Mouse (Mus musculus) lung, postnatal 36 days (tissue): Measurements from ENCODE around the gene Pebp1.

Source experiments
- DNase-seq: peaks from one replicate; pipeline ENCODE4 v3.0.0; 2022; ENCODE audit warnings: mixed read lengths

Pebp1 gene

DNA sequence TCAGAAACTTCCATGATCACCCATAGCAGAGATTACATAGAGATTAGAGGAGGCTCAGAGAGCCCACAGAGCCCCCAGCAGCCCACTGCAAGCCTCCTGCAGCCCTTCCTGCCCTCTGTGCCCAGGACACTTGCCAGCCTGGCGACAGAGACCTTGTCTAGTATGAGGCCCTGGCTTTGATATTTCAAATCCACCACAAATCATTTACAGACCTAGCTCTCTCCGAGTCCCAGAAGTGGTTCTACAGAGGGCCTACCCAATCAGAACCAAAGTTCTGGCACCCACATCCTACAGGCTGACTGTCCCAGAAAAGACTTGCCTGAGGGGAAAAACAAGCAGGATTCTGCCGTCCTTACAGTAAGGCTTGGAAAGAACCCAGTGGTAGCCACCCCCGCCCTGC lies 2.2 kb downstream of the Pebp1 start:
- DNase-seq, result no peak

DNA sequence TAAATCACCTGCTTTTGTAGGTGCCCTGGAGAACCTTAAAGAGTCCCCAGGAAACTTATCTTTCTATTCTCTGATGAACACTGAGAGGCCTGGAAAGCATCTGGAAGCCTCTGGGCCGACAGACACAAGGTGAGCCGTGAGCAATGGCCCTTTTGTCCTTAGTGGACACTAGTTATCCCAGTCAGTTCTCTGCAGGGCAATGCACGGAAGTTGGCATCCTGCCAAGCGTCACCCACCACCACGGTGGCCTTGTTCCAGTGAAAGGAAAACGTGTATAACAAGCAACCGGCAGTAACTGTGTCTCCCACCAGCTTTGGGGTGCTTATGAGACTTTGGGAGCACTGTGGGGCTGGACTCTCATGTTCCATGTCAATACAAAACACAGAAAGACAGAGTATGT lies 2.7 kb downstream of the Pebp1 start:
- DNase-seq, result no peak

DNA sequence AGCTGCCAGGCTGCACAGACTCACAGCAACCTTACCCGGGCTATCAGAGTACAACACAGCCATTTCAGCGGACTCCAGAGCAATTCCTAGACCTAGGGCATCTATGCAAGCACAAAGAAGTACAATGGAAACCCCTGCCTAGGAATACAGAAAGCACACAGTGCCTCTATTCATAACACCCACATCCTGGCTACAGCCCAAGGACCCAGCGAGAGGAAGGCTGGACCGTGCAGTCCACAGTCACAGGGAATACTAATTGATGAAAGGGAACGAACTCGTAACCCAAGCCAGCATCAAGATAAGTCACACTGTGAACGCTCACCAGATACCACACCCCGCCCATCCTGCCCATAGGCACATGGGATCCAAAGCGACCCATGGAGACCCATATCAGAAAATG lies 3.4 kb downstream of the Pebp1 start:
- no peak for DNase-seq

DNA sequence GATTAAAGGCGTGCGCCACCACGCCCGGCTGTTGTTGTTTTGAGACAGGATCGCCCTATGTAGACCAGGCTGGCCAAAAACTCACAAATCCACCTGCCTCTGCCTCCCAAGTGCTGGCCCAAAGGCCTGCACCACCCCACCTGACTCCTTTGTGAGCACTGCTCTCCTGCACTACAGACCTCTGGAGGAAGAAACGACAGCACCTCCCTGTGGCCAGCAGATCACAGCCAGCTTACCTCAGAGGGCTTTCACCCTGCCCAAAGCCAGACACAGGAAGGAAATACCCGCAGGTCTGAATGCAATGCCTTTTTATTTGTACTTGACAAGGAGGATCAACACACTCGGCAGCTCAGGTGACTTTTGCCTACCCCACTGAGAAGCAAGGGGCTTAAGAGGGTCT lies 5.1 kb downstream of the Pebp1 start:
- no peak for DNase-seq

DNA sequence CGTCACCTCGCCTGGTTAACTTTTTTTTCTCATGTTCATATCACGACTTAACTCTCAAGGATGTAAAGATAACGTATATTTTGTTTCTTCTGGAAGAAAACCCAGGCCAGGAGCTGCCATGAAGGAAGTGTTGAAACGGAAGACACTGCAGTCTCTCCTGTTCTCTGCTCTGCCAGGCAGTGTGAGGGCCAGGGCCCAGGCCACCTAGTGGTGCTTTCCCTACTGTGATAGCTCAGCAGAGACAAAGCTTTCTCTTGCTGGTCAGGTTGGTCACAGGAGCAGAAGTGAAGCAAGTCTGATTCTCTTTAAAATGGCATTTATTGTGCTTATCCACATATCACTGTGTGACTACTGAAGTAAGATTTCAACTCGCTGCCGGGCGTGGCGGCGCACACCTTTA lies 5.9 kb downstream of the Pebp1 start:
- no peak for DNase-seq

DNA sequence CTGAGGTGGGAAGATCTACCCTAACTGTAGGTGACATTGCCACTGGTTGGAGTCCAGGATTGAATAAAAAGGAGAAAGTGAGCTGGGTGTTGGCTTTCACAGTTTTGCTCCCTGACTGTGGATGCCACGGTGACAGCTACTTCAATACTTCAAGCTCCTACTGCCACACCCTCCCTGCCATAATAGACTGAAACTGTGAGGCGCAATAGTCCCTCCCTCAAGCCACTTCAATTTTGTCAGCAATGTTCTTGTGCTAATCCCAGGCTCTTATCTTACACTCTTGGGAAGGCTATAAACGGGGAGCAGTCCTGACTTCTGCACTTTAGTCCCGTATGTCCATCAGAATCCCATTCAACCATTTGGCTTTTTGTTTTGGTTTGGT lies 7.8 kb downstream of the Pebp1 start:
- DNase-seq, result peak; percentile 61

DNA sequence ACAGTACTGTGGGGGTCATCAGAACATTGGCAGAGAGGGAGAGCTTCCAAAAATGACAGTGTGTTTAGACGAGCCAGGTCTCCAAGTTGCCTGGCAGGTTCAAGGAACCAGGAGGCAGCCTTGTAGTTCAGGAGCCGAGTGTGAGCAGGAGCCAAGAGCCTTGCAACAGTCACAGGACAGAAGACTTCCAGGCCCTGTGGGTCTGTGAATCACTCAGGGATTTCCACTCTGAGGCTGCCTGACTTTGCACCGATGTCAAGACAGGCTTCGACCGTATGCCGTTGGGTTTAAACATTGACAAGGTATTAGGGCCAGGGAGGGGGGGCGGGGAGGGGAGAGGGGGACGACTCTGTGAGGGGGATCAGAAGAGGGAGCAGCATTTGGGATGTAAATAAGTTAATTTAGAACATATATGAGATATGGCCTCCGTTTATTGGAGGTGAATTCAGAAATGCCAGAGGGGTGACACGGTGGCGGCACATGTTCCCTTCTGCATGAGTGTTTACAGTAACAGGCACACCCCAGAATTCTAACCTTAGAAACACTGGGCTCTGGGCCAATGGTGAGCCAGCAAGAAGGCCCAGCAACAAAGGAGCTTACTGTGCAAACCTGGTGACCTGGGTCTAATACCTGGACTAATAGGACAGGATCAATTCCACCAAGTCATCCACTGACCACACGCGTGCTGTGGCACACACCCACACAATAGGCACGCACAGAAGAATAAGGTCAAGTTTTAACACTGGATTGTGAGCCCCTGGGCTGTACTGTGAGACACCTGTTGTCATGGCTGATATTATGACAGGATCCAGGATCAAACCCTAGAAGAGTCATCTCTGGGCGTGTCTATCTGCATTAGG lies 8.4 kb downstream of the Pebp1 start:
- DNase-seq, result peak; percentile 85

DNA sequence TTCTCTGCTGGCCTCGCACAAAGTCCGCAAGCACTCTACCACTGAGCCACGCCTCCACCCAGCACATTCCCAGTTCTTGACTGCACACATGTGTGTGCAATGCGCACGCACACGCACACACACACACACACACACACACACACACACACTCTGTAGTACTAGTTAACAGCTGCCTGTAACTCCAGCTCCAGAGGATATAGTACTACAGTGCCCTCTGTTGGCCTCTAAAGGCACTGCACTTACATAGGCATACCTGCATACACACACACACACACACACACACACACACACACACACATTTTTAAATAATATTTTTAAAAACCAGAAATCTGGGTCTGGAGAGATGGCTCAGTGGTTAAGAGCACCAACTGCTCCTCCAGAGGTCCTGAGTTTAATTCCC lies 9.6 kb downstream of the Pebp1 start:
- DNase-seq, result no peak

DNA sequence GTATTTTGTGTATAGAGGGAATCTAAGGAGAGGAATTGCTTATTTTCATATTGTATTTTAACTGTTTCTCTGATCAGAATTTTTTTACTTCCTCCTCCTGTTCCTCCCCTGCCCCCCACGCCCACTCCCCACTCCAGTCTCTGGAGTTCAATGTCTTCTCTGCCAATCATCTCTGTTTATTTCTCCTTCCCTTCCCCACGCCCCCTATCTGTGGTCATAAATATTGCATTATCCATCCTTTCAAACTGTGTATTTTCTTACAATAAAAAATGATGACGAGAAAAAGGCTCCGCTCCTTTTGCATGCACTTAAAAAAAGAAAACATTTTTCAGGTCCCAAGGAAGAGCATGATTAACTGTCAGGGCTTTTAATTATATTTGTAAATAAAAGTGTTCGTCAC lies 12.6 kb downstream of the Pebp1 start:
- DNase-seq, result no peak

DNA sequence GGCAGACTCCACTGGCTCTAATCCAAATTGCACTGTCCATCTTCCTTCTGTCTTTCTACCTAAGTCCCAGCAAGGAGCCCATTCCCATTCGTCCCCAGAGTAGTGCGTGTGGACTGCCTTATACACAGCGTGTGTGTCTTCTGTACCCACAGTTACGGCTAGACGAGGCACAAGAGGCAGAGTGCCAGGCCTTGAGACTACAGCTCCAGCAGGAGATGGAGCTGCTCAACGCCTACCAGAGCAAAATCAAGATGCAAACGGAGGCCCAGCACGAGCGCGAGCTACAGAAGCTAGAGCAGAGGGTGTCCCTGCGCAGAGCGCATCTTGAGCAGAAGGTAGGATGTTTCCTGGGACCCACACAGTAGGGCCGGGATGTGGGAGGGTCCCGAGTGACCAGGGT lies 15.5 kb downstream of the Pebp1 start:
- no peak for DNase-seq

DNA sequence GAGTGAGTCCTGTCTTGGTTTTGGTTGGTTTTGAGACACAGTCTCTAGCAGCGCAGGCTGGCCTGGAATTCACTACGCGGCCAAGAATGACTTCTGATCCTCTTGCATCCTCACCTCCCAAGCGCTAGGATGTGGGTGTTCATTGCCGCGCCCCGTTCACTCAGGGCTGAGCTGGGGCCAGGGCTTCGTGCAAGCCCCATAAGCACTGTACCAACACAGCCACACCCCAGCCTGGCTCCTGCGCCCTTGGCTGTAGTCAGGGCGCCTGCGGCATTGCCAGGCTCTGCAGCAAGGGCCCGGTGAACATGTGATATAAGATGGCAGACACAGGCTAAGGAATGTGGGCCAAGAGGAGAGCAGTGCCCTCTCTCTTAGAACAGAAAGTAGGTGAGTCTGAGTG lies 18.0 kb downstream of the Pebp1 start:
- no peak for DNase-seq

DNA sequence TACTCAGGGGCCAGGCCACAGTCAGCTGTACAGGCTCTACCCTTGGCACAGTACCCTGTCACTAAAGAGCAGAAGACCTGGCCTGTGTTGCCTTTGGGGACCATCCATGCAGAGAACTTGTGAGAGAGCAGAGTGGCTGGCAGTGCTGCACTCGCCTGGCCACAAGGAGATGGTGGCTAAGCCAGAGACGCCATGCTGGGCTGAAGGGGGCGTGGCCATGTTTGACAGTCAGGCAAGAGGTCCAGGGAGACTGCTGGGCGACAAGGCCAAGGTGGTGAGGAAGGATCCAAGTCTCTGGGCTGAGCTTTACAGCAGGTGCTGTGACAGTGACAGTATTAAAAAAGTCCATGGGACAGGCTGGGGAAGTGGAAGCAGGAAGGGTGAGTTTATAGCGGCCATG lies 18.7 kb downstream of the Pebp1 start:
- no peak for DNase-seq

DNA sequence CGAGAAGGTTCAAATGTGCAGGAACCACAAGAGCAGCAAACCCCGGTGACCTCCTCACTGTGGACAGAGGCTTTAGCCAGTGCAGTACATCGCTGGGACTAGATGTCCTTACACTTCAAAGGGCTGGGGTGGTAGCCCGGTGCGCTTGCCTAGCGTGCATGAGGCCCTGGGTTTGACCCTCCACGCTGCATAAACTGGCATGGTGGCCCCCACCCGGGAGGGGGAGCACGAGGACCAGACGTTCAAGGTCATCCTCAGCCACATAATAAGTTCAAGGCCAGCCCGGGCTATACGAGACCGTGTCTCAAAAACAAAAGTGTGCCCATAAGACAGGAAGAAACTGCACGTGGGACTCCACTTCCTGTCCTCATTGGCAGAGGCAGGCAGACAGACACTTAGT lies 19.5 kb downstream of the Pebp1 start:
- no peak for DNase-seq

DNA sequence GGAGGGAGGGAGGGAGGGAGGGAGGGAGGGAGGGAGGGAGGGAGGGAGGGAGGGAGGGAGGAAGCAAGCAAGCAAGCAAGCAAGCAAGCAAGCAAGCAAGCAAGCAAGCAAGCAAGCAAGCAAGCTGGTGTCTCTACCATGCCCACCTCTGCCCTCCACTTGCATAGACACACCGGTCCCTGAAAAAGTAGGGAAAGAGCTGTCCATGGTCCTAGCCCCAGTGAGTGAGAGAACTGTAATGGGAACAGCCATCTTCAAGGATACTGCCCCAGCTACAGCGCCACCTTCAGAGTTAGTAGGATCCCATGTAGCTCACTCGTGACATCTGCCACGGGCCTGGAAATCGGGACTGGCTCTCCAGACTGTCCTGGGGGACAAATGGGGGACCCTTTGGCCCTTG lies 22.7 kb downstream of the Pebp1 start:
- DNase-seq, result no peak

DNA sequence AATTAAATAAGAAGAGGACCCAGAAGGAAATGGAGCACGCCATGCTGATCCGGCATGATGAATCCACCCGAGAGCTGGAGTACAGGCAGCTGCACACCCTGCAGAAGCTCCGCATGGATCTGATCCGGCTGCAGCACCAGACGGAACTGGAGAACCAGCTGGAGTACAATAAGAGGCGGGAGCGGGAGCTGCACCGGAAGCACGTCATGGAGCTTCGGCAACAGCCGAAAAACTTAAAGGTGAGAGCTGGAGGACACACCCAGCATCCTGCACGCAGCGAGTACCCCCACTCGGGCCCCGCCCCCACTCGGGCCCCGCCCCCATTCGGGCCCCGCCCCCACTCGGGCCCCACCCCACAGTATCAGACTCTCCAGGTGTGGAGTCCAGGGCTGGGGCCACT lies 23.9 kb downstream of the Pebp1 start:
- no peak for DNase-seq

DNA sequence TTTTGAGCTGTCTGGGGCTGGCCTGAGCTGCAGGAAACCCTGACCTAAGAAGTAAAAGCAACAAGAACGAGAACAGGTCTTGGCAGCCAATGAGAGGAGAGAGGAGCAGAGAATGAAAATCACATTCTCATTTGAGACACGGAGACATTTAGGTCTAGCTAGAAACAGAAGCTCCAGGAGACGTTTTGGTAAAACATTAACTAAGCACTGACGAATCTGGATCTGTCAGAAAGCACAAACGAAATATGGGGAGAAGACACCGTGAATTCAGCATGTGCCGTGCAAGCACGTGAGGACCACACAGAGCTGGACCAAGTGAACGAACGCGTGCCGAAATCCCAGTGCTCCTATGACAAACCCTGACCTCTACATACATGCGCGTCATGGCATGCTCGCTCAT lies 29.1 kb downstream of the Pebp1 start:
- no peak for DNase-seq

DNA sequence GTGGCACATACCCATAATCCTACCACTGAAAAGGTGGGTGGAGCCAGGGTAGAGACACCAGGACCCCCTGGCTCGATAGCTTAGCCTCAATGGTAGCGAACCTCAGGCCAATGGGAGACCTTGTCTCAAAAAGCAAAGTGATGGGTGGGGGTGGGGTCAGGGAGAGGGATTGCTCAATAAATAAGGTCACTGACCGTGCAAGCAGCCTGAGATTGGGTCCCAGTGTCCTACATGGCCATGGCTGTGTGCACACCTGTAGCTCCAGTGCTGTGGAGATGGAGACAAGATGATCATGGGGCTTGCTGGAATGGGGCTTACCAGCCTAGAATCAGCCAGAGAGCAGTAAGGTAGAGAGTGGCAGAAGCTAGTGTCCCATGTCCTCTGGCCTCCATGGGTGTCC lies 35.7 kb downstream of the Pebp1 start:
- DNase-seq, result no peak

DNA sequence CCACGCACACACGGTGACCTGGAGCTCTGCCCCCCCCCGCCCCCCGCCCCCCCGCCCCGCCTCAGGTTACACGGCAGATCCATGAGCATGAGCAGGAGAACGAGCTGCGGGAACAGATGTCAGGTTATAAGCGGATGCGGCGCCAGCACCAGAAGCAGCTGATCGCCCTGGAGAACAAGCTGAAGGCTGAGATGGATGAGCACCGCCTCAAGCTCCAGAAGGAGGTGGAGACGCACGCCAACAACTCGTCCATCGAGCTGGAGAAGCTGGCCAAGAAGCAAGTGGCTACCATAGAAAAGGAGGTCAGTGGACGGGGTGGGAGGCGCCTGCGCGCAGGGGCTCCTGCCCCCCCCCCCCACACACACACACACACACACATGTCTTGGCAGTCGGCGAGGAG lies 36.6 kb downstream of the Pebp1 start:
- DNase-seq, result no peak

DNA sequence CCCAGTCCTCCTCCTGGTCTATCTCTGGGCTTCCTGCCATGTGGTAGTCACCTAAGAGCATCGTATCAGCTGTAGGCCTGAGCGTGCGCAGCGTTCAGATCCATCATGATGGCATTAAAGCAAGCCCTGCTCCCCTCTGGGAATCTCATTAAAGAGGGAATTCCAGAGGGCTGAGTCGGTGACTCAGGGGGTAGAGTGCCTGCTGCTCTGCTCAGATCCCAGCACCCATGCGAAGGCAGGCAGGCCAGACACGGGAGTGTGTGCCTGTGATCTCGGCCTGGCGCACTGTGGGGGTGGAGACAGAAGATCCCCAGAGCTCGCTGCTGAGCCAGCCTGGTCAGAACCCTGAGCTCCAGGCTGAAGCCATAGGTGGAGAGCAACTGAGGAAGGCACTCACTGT lies 39.1 kb downstream of the Pebp1 start:
- DNase-seq, result no peak

DNA sequence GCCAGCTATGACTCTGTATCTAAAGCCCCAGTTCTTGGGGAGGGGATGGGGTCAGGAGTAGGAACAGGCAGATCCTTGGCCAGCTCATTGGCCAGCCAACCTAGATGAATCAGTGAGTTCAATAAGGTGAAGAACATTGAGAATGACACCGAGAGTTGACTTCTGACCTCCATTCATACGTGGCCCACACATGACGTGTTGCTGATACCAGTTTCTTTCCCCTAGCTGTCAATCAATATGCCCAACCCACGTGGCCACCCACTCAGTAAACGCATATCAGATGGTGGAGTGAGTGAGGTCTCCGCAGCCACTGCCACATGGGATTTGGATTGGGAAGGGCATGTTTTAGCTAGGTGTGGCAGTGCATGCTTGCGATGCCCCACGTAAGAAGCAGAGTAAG lies 42.3 kb downstream of the Pebp1 start:
- DNase-seq, result no peak

DNA sequence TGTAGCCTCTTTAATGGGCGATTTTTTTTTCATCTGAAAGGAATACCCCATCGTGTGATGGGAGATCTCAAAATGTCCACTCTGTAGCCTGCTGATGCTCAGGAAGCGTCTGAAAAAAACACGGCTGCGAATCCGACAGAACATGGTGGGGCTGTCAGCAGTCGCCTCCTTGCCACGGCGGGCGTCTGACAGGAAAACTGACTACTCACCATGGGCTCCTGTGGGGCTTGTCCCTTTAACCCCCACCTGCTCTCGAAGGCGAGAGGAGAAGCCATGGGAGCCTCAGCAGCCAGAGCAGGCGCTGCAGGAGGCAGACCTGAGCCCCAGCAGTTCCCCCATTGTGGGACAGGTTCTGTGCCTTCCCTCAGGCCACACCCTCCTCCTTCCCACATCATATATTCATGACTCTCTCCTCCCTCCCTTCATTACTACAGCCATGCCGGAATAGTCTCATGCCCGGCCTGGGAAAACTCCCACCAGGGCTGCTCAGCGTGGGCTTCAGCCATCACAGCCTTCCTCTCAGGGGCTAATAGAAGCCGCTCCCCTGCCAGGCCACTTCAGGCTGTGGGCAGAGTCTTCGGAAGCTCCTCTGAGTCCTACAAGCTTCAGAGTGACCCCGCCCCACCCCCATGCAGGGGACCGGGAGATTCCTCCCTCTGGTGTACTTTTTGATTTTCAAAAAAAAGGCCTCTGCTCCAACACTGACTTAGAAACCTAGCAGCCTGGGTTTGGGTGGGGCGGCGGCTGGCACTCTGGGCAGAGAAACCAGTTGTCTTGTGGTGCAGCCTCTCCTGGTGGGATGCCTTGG lies 44.5 kb downstream of the Pebp1 start:
- no peak for DNase-seq

DNA sequence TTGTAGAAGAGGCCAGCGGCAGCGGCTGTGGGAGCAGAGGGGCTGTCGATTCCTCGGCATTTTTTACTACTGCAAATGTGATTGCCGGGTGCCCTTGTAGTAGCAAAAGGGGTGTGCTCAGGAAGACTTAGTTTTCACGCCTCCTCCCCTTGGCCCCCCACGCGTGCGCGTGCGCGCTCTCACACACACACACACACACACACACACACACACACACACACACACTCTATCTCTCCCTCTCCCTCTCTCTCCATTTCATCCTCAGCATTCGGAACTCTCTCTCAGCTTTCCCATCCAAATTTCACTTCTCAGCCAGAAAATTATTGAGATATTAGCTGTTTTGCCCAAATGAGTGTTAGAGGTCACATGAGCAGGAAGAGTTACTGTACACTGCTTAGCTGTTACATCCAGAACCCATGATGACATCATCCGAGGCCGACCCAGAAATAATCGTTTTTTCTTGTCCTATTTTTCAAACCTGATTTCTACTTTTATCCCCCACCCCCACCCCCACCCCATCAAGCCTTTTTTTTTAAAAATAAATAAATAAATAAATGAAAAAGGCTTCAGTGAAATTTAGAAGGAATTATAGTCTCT lies 45.4 kb downstream of the Pebp1 start:
- no peak for DNase-seq

DNA sequence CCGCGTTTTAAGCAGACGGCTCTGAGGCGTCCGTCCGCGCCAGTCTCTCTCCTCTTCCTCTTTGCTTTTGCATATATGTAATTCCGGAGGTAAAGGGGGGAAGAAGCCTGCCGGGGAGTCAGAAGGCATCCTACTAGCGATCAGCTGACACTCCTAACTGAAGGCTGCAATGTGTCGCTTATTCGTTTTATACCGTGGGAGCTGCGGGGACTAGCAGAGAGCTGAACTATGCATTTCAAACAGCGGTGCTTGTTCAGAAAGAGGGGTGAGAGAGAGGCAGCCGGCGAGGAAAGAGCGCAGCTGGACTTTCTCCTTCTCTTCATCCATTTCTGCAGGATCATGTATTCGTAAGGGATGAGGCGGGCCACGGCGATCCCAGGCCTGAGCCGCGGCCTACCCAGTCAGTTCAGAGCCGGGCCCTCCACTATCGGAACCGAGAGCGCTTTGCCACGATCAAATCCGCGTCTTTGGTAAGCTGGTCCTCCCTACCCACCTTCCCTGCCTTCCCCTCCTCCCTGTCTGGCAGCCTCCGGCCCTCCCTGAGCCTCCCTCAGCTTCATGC lies 46.6 kb downstream of the Pebp1 start:
- no peak for DNase-seq

DNA sequence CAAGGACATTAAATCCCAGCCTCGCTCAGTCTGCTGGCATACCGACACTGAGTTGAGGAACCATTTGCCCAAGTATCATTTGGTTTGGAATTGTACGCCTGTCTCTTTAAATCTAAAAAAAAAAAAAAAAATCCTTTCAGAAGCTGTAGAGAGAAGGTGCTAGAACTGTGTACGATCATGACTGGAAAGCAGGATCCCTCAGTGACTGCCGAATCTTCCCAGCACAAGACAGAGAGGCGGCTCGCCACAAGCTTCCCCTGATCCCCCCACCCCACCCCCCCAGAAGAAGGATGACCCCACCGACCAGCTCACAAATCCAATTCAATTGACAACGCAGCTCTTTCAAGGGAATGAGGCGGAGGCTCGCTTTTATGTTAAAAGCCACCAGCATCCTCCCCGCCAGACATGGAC lies 47.1 kb downstream of the Pebp1 start:
- no peak for DNase-seq
